Mouse (Mus musculus): ENCODE data around the gene Fbxo44.

DNA sequence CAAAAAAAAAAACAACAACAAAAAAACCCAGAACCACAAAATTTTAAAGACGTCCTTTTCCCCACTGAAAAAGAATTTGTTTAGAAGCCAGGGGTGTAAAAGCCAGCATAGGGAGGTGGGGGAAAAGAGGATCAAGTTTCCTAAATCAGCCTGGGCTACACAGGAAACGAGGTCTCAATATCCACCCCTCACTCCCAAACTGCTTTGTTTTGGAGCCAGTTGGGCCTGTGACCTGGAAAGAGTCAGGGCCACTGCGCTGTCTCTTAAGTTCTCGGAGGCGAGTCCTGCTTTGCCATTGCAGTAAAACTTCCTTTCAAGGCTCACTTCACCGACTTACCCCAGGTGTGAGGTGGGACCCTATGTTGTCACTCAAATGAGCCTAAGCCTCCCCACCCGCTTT, 10.0 kb downstream of the Fbxo44 start:
- no peak for TF ChIP-seq MYOG (IDR thresholded peaks at IDR 0.05; ENCODE audit: control insufficient read depth, extremely low read depth, insufficient read length)
- TF ChIP-seq CTCF (IDR thresholded peaks at IDR 0.05; ENCODE audit: control insufficient read depth, insufficient read depth, insufficient read length): no peak
- no peak for TF ChIP-seq USF1 (IDR thresholded peaks at IDR 0.05; ENCODE audit: low read depth)
- TF ChIP-seq CEBPB (IDR thresholded peaks at IDR 0.05; ENCODE audit: low read depth): no peak
- TF ChIP-seq MYOD1 (IDR thresholded peaks at IDR 0.05; ENCODE audit: control insufficient read depth, insufficient read length, low read depth): no peak
